Mouse (Mus musculus): Measurements from ENCODE around the gene Mov10l1. TPM values are rescaled to one million over a fixed set of nuclear protein-coding genes. Genes with fewer than 3 reads are reported as not detected.
A peak's percentile ranks its signal among the peaks of the same experiment; 100 is the strongest.

Mov10l1 gene
- polyA plus RNA-seq, 1 experiment from 2014 or later, result not detected

DNA sequence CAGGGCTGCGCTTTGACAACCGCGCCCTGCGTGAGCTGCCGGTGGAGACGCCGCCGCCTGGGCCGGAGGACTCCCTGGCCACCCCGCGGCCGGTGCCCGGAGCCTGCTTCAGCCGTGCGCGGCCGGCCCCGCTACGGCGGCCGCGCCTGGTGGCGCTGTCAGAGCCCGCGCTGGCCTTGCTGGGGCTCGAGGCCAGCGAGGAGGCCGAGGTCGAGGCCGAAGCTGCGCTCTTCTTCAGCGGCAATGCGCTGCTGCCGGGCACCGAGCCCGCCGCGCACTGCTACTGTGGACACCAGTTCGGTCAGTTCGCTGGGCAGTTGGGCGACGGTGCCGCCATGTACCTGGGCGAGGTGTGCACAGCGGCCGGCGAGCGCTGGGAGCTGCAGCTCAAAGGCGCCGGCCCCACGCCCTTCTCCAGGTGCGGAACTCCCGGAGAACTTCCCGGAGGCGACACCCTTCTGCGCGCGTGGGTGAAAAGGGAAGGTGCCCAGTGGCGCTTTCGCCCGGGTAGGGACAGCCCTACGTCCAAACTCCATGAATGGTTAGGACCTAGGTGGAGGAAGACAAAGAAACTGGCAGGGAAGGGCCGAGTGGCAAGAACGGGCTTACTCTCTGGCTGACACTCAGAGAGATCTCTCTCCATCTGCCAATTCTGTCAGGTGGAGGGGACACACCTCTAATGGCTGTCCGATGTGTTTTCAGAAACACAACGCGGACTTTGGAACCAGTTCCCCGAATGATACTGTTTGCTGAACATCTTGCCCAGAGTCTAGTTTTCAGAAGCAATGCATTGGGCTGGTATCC is 106.7 kb downstream of the Mov10l1 start:
- Histone ChIP-seq H3K27me3 (ENCODE audit: control insufficient read depth, insufficient read depth, low read length) (no peaks in the 10 kb centered on the region), H3K4me3 (ENCODE audit: low read depth, low read length) (peak overlapping the region; percentile 97), H3K36me3 (ENCODE audit: control insufficient read depth, insufficient read depth, low read length) (peaks cover 8% of the 10 kb centered on the region), H3K4me2 (ENCODE audit: low read depth) (peak overlapping the region; percentile 100), H3K4me1 (ENCODE audit: control insufficient read depth, insufficient read depth, low read length) (peaks cover 7% of the 10 kb centered on the region), H3K9ac (ENCODE audit: low read length) (peak overlapping the region; percentile 92), H3K9me3 (ENCODE audit: control insufficient read depth, low read length) (no peaks in the 10 kb centered on the region), H3K27ac (ENCODE audit: low read depth, low read length) (peak overlapping the region; percentile 74; the same call in 1 of the 2 replicates)
- DNase-seq (ENCODE audit: low spot score), result no peak
- 4% methylated on average over 64 of the region's 68 CpGs for WGBS
- peak; percentile 57 for ATAC-seq (ENCODE audit: insufficient read depth, low FRiP score, low TSS enrichment)

DNA sequence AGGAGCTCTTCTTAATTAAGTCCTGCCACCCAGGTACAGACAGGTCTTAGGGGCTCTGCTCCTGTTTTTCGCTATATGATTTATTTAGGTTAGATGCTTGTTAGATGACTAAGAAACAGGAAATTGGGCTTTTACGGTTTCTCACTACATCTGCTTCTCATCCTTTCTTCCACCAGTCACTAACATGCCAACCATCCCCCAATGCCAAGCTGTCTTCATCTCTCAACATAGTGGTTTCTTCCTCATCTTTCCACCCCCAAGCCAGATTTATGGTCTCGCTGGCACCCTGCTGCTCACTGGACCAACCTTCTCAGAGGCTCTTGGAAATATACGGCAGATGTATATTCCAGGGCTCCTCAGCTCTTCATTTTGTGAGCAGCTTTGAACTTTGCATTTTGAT is 108.0 kb downstream of the Mov10l1 start:
- Histone ChIP-seq H3K27me3 (ENCODE audit: control insufficient read depth, insufficient read depth, low read length) (no peaks in the 10 kb centered on the region), H3K4me2 (ENCODE audit: low read depth) (no peak overlapping the region), H3K27ac (ENCODE audit: low read depth, low read length) (no peak overlapping the region), H3K36me3 (ENCODE audit: control insufficient read depth, insufficient read depth, low read length) (peaks cover 13% of the 10 kb centered on the region), H3K9me3 (ENCODE audit: control insufficient read depth, low read length) (no peaks in the 10 kb centered on the region), H3K9ac (ENCODE audit: low read length) (no peak overlapping the region), H3K4me3 (ENCODE audit: low read depth, low read length) (no peak overlapping the region), H3K4me1 (ENCODE audit: control insufficient read depth, insufficient read depth, low read length) (peaks cover 7% of the 10 kb centered on the region)
- DNase-seq (ENCODE audit: low spot score), result no peak
- WGBS, result 78% methylated on average over 4 of the region's 4 CpGs
- no peak for ATAC-seq (ENCODE audit: insufficient read depth, low FRiP score, low TSS enrichment)

DNA sequence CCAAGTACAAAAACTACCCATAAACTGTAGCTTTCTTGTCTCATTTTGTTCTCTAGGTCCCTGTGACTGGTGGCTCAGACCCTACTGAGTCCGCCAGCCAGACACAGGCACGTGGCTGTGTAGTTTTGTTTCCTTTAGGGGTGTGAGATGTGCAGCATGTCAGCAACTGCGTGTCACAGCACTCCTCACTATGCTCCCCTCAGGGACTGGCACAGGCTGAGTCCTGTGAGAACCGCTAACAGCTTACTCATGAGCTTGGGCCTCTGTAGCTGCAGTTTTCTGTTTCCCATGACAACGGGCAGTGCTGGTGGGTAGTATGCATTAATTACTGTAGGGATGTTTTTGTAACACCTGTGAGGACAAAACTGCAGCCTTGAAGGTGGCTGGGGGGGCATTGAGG is 109.5 kb downstream of the Mov10l1 start:
- Histone ChIP-seq H3K4me2 (ENCODE audit: low read depth) (no peak overlapping the region), H3K9me3 (ENCODE audit: control insufficient read depth, low read length) (no peaks in the 10 kb centered on the region), H3K27me3 (ENCODE audit: control insufficient read depth, insufficient read depth, low read length) (no peaks in the 10 kb centered on the region), H3K27ac (ENCODE audit: low read depth, low read length) (no peak overlapping the region), H3K4me1 (ENCODE audit: control insufficient read depth, insufficient read depth, low read length) (peaks cover 7% of the 10 kb centered on the region), H3K4me3 (ENCODE audit: low read depth, low read length) (no peak overlapping the region), H3K36me3 (ENCODE audit: control insufficient read depth, insufficient read depth, low read length) (peaks cover 11% of the 10 kb centered on the region), H3K9ac (ENCODE audit: low read length) (no peak overlapping the region)
- 80% methylated on average over 5 of the region's 5 CpGs for WGBS
- ATAC-seq (ENCODE audit: insufficient read depth, low FRiP score, low TSS enrichment) (no peak), DNase-seq (ENCODE audit: low spot score) (no peak)

DNA sequence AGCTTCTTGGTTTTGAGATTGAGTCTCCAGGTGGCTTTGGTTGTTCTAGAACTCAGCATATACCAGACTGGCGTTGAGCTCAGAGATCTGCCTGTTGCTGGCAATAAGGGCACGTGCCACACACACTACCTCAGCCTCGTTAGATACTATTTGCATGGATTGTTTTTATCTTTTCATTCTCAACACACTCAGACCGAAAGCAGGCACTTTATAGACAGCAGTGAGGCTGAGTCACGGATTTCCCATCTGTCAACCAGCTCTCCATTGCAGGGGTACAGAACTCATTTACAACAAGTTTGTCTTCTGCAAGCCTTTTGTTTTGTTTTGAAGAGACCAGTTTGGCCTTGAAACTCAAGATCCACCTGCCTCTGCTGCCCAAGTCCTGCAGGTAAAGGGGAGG is 114.7 kb downstream of the Mov10l1 start:
- DNase-seq (ENCODE audit: low spot score) (no peak), ATAC-seq (ENCODE audit: insufficient read depth, low FRiP score, low TSS enrichment) (no peak)
- no peaks in the 10 kb centered on the region for H3K27me3 ChIP-seq (ENCODE audit: control insufficient read depth, insufficient read depth, low read length)
- H3K4me3 ChIP-seq (ENCODE audit: low read depth, low read length), result no peak overlapping the region
- H3K9me3 ChIP-seq (ENCODE audit: control insufficient read depth, low read length), result no peaks in the 10 kb centered on the region
- H3K4me2 ChIP-seq (ENCODE audit: low read depth), result no peak overlapping the region
- H3K36me3 ChIP-seq (ENCODE audit: control insufficient read depth, insufficient read depth, low read length), result peaks cover 29% of the 10 kb centered on the region
- no peak overlapping the region for H3K27ac ChIP-seq (ENCODE audit: low read depth, low read length)
- 89% methylated on average over 5 of the region's 5 CpGs for WGBS
- no peaks in the 10 kb centered on the region for H3K4me1 ChIP-seq (ENCODE audit: control insufficient read depth, insufficient read depth, low read length)
- no peak overlapping the region for H3K9ac ChIP-seq (ENCODE audit: low read length)

DNA sequence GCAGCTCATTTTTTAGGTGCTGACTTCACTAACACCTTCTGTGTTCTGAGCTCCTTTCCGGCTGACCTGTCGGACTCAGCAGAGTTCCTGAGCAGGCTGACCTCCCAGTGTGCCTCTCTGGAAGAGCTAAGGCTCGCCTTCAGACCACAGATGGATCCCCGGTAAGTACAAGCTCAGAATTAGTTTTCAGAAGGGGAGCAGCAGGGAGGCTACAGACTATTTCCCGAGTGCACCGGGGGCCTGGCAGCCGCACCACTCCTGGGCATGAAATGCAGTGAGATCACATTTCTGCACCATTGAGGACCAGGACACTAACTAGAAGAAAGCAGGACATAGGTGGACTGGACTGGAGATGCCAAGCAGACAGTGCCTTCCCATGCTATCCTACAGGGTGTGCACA is 115.9 kb downstream of the Mov10l1 start:
- 88% methylated on average over 7 of the region's 7 CpGs for WGBS
- DNase-seq (ENCODE audit: low spot score) (no peak), ATAC-seq (ENCODE audit: insufficient read depth, low FRiP score, low TSS enrichment) (no peak)
- H3K27ac ChIP-seq (ENCODE audit: low read depth, low read length), result no peak overlapping the region
- no peak overlapping the region for H3K9ac ChIP-seq (ENCODE audit: low read length)
- no peak overlapping the region for H3K4me3 ChIP-seq (ENCODE audit: low read depth, low read length)
- H3K27me3 ChIP-seq (ENCODE audit: control insufficient read depth, insufficient read depth, low read length), result no peaks in the 10 kb centered on the region
- no peaks in the 10 kb centered on the region for H3K4me1 ChIP-seq (ENCODE audit: control insufficient read depth, insufficient read depth, low read length)
- no peaks in the 10 kb centered on the region for H3K9me3 ChIP-seq (ENCODE audit: control insufficient read depth, low read length)
- H3K36me3 ChIP-seq (ENCODE audit: control insufficient read depth, insufficient read depth, low read length), result peaks cover 32% of the 10 kb centered on the region
- no peak overlapping the region for H3K4me2 ChIP-seq (ENCODE audit: low read depth)

DNA sequence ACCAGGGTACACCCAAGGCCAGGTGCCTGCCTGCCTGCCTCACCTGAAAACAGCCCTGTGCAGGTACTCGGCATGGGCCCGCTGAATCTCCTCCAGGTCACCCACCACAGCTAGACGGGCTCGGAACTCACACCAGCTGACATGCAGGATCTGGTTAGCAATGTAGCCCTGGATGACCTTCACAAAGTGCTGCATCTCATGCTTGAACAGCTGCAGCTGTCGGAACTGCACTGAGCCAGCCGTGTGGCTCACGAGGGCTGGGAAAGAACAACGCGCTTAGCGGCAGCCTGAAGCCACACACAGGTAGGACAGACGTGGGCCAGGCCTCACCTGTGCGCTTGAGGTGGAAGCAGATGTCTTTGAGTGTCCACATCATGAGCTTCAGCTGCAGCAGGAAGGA is 118.1 kb downstream of the Mov10l1 start:
- no peaks in the 10 kb centered on the region for H3K9me3 ChIP-seq (ENCODE audit: control insufficient read depth, low read length)
- H3K36me3 ChIP-seq (ENCODE audit: control insufficient read depth, insufficient read depth, low read length), result peaks cover 29% of the 10 kb centered on the region
- 94% methylated on average over 12 of the region's 12 CpGs for WGBS
- DNase-seq (ENCODE audit: low spot score) (no peak), ATAC-seq (ENCODE audit: insufficient read depth, low FRiP score, low TSS enrichment) (no peak)
- no peaks in the 10 kb centered on the region for H3K4me1 ChIP-seq (ENCODE audit: control insufficient read depth, insufficient read depth, low read length)
- H3K27me3 ChIP-seq (ENCODE audit: control insufficient read depth, insufficient read depth, low read length), result no peaks in the 10 kb centered on the region
- H3K4me2 ChIP-seq (ENCODE audit: low read depth), result no peak overlapping the region
- H3K9ac ChIP-seq (ENCODE audit: low read length), result no peak overlapping the region
- no peak overlapping the region for H3K27ac ChIP-seq (ENCODE audit: low read depth, low read length)
- H3K4me3 ChIP-seq (ENCODE audit: low read depth, low read length), result no peak overlapping the region

DNA sequence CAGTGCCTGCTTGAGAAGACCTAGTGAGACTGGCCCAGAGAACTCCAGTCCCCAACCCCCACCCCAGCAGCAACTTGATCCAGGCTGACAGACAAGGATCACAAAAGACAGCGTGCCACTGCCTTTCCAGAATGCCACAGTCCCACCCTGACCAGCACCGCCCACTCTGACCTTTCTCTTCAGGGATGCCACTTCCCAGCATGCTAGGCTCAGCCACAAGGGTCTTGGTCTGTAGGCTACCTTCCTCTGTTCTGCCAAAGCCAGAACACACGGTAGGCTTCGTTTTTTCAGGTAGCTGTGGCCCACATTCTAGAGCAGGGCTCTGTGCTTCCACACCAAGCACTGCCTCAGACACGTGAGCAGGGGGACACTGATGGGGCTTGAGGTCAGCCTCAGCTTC is 119.9 kb downstream of the Mov10l1 start:
- no peaks in the 10 kb centered on the region for H3K4me1 ChIP-seq (ENCODE audit: control insufficient read depth, insufficient read depth, low read length)
- no peak overlapping the region for H3K4me3 ChIP-seq (ENCODE audit: low read depth, low read length)
- DNase-seq (ENCODE audit: low spot score) (no peak), ATAC-seq (ENCODE audit: insufficient read depth, low FRiP score, low TSS enrichment) (no peak)
- no peaks in the 10 kb centered on the region for H3K9me3 ChIP-seq (ENCODE audit: control insufficient read depth, low read length)
- peaks cover 32% of the 10 kb centered on the region for H3K36me3 ChIP-seq (ENCODE audit: control insufficient read depth, insufficient read depth, low read length)
- 89% methylated on average over 5 of the region's 5 CpGs for WGBS
- H3K27me3 ChIP-seq (ENCODE audit: control insufficient read depth, insufficient read depth, low read length), result no peaks in the 10 kb centered on the region
- no peak overlapping the region for H3K27ac ChIP-seq (ENCODE audit: low read depth, low read length)
- no peak overlapping the region for H3K4me2 ChIP-seq (ENCODE audit: low read depth)
- no peak overlapping the region for H3K9ac ChIP-seq (ENCODE audit: low read length)

DNA sequence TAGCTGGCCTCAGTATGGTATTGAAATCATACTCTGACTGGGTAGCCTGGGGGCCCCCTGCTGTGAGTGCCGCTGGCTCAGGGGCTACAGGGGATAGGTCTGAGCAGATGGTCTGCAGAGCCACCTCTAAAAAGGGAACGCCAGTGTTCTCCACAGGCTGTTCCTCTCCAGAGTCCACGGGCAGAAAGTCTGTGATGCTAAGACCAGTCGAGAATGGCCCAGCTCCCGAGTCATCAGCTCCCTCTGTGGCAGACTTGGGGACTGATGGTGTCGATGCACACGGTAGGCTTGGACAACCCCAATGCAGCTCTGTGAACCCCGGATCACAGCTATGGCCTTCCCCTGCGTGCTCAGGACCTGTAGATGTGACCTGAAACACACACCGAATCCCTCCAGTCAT is 121.2 kb downstream of the Mov10l1 start:
- 87% methylated on average over 10 of the region's 10 CpGs for WGBS
- Histone ChIP-seq H3K4me2 (ENCODE audit: low read depth) (no peak overlapping the region), H3K36me3 (ENCODE audit: control insufficient read depth, insufficient read depth, low read length) (peaks cover 36% of the 10 kb centered on the region), H3K9ac (ENCODE audit: low read length) (no peak overlapping the region), H3K4me3 (ENCODE audit: low read depth, low read length) (no peak overlapping the region), H3K9me3 (ENCODE audit: control insufficient read depth, low read length) (no peaks in the 10 kb centered on the region), H3K27me3 (ENCODE audit: control insufficient read depth, insufficient read depth, low read length) (no peaks in the 10 kb centered on the region), H3K27ac (ENCODE audit: low read depth, low read length) (no peak overlapping the region), H3K4me1 (ENCODE audit: control insufficient read depth, insufficient read depth, low read length) (no peaks in the 10 kb centered on the region)
- no peak for ATAC-seq (ENCODE audit: insufficient read depth, low FRiP score, low TSS enrichment)
- no peak for DNase-seq (ENCODE audit: low spot score)

DNA sequence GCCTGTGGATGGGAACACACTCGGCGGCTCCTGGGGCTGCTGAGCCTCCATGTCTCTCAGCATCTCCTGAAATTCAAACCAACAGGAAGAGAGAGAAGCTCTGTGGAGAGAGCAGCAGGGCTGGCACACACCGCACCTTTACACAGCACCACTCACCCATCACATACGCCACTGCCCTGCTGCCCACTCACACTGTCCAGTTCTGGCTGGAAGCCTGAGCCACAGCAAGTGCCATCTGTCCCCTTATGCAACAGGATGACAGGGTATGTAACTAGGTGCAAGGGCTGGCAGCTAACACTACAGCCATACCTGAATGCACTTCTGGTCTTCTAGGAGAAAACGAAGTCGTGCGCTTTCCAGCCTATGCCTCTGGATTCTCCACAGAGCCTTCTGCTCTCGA is 121.7 kb downstream of the Mov10l1 start:
- WGBS, result 95% methylated on average over 8 of the region's 8 CpGs
- H3K36me3 ChIP-seq (ENCODE audit: control insufficient read depth, insufficient read depth, low read length), result peaks cover 34% of the 10 kb centered on the region
- DNase-seq (ENCODE audit: low spot score), result no peak

More for the DNA sequence above, 121.7 kb downstream of the Mov10l1 start:
- no peak overlapping the region for H3K4me2 ChIP-seq (ENCODE audit: low read depth)
- H3K9ac ChIP-seq (ENCODE audit: low read length), result no peak overlapping the region
- H3K27ac ChIP-seq (ENCODE audit: low read depth, low read length), result no peak overlapping the region
- no peaks in the 10 kb centered on the region for H3K4me1 ChIP-seq (ENCODE audit: control insufficient read depth, insufficient read depth, low read length)
- no peak for ATAC-seq (ENCODE audit: insufficient read depth, low FRiP score, low TSS enrichment)
- H3K27me3 ChIP-seq (ENCODE audit: control insufficient read depth, insufficient read depth, low read length), result no peaks in the 10 kb centered on the region
- H3K9me3 ChIP-seq (ENCODE audit: control insufficient read depth, low read length), result no peaks in the 10 kb centered on the region
- H3K4me3 ChIP-seq (ENCODE audit: low read depth, low read length), result no peak overlapping the region

All from neural tube, embryonic 11.5 days (tissue).